ENCODE assay signal across 7 mouse cellular contexts in genomic region chr2:26408515-26409356, GRCm38 (mm10). TPM values are rescaled to one million over a fixed set of nuclear protein-coding genes. Genes with fewer than 3 reads are reported as not detected.
DNase-seq lines count a peak whose midpoint lies in the region; ATAC-seq lines count a peak whose summit lies in the region.

TSS of gene Inpp5e (minus strand) at chr2:26409203.

- H3K4me2 ChIP-seq in intestine, embryonic 15.5 days (replicated peaks), result peak within 1 kb of the TSS; percentile 92

- ATAC-seq in intestine, embryonic 15.5 days, result peak; percentile 98

- peaks cover 36% of the 10 kb centered on the region for H3K4me1 ChIP-seq in intestine, embryonic 15.5 days (replicated peaks)
- peaks cover 45% of the 10 kb centered on the region for H3K4me1 ChIP-seq in midbrain, embryonic 10.5 days

- WGBS in intestine, embryonic 15.5 days, result under 1% methylated on average over 56 of the region's 57 CpGs
- under 1% methylated on average over 57 of the region's 57 CpGs for WGBS in midbrain, embryonic 10.5 days

- peak within 1 kb of the TSS; percentile 94 for H3K4me3 ChIP-seq in intestine, embryonic 15.5 days (replicated peaks)
- peak within 1 kb of the TSS; percentile 95 for H3K4me3 ChIP-seq in midbrain, embryonic 10.5 days

- peak within 1 kb of the TSS; percentile 67 for H3K27ac ChIP-seq in intestine, embryonic 15.5 days
- H3K27ac ChIP-seq in midbrain, embryonic 10.5 days (replicated peaks), result peak within 1 kb of the TSS; percentile 96

- H3K36me3 ChIP-seq in intestine, embryonic 15.5 days, result peaks cover 24% of the 10 kb centered on the region
- H3K36me3 ChIP-seq in midbrain, embryonic 10.5 days, result peaks cover 72% of the 10 kb centered on the region

- peak; percentile 100 for DNase-seq in adrenal gland, adult 18-20 months (ENCODE audit: low spot score in 2 of 2)
- DNase-seq in embryo, embryonic 11 days, result peak; percentile 94
- DNase-seq in gastrocnemius, postnatal 36 days, result peak; percentile 98 to 99
- DNase-seq in left cerebral cortex, postnatal 25 days (ENCODE audit: low spot score in 2 of 2), result peak; percentile 97
- peak; percentile 98 for DNase-seq in midbrain, embryonic 10.5 days (ENCODE audit: low spot score)
- DNase-seq in right cerebral cortex, postnatal 4 days, result peak; percentile 99

- intact Hi-C loops in gastrocnemius, postnatal 36 days (cut with DNase I), result no loop called here
- intact Hi-C loops in left cerebral cortex, postnatal 25 days (cut with DNase I), result no loop called here

- peak within 1 kb of the TSS; percentile 96 for H3K9ac ChIP-seq in intestine, embryonic 15.5 days

- no peaks in the 10 kb centered on the region for H3K9me3 ChIP-seq in intestine, embryonic 15.5 days
- no peaks in the 10 kb centered on the region for H3K9me3 ChIP-seq in midbrain, embryonic 10.5 days (replicated peaks)

- H3K27me3 ChIP-seq in intestine, embryonic 15.5 days (replicated peaks), result no peaks in the 10 kb centered on the region
- H3K27me3 ChIP-seq in midbrain, embryonic 10.5 days (ENCODE audit: low read depth, poor library complexity, severe bottlenecking), result no peaks in the 10 kb centered on the region

RNA-seq across cellular contexts. Expression of gene Inpp5e, which starts in this region (rescaled TPM):
- 10 to 100 TPM; 13.9 to 16.1 TPM for total RNA-seq in adrenal gland, adult 18-20 months (2021)
- 1 to 10 TPM; 7.4 TPM for total RNA-seq in gastrocnemius, postnatal 36 days (2021)
- polyA plus RNA-seq in intestine, embryonic 15.5 days (2015; fragmentation: Nextera tagmentation; extraction: Ambion mirVana), result 14.6 and 17.1 TPM in 2 replicates
- total RNA-seq in left cerebral cortex, postnatal 25 days (2021), result 10 to 100 TPM; 19.9 to 22.4 TPM
- 23.4 and 31.3 TPM in 2 replicates for polyA plus RNA-seq in midbrain, embryonic 10.5 days (2016; fragmentation: Nextera tagmentation; extraction: Ambion mirVana)

Comparison
In these comparisons a context has a peak if more than half of its experiments do, and no peak if none do; other contexts are left out.
1. Peak in every context shown above with its lines: DNase-seq, ATAC-seq, H3K4me3 ChIP-seq and H3K27ac ChIP-seq.